Mouse (Mus musculus) heart, embryonic 11.5 days (tissue): ENCODE results near the gene Lancl1. TPM values are rescaled to one million over a fixed set of nuclear protein-coding genes. Genes with fewer than 3 reads are reported as not detected.

ENCODE experiments used
- ATAC-seq: fragments of 200-750 bp; cut with Nextera tagmentation; replicated peaks from 2 replicates; pipeline ENCODE4 v1.8.0; 2017; ENCODE audit warnings: moderate library complexity; ENCODE audit not compliant: insufficient number of reproducible peaks, low FRiP score, low TSS enrichment
- H3K27ac ChIP-seq: fragments of 300-500 bp; sonication (generic); 2 replicates; pipeline ENCODE4 v1.5.1; 2014; ENCODE audit warnings: mild to moderate bottlenecking, low read depth, low read length
- H3K27me3 ChIP-seq: fragments of 300-500 bp; sonication (generic); 2 replicates; pipeline ENCODE4 v1.6.1; 2014; ENCODE audit warnings: mild to moderate bottlenecking, low read length, mixed read lengths; ENCODE audit not compliant: control insufficient read depth, insufficient read depth
- H3K36me3 ChIP-seq: fragments of 300-500 bp; sonication (generic); 2 replicates; pipeline ENCODE4 v1.6.1; 2014; ENCODE audit warnings: mild to moderate bottlenecking, low read length, moderate library complexity, mixed read lengths; ENCODE audit not compliant: control insufficient read depth, insufficient read depth
- H3K4me1 ChIP-seq: fragments of 300-500 bp; sonication (generic); 2 replicates; pipeline ENCODE4 v1.6.1; 2014; ENCODE audit warnings: low read length; ENCODE audit not compliant: control insufficient read depth, insufficient read depth
- H3K4me2 ChIP-seq: fragments of 300-500 bp; sonication (generic); 2 replicates; pipeline ENCODE4 v1.6.1; 2014; ENCODE audit warnings: mild to moderate bottlenecking, moderate library complexity
- H3K4me3 ChIP-seq: fragments of 300-500 bp; sonication (generic); 2 replicates; pipeline ENCODE4 v1.5.1; 2014; ENCODE audit warnings: low read depth, low read length
- H3K9ac ChIP-seq: fragments of 300-500 bp; sonication (generic); 2 replicates; pipeline ENCODE4 v1.6.1; 2014; ENCODE audit warnings: mild to moderate bottlenecking, low read depth, low read length, moderate library complexity
- H3K9me3 ChIP-seq: fragments of 300-500 bp; sonication (generic); replicated peaks from 2 replicates; pipeline ENCODE4 v1.6.1; 2016; ENCODE audit warnings: low read length; ENCODE audit not compliant: control insufficient read depth
- WGBS: fragments of 180-500 bp; shearing (Covaris S2); extraction: QIAGEN DNeasy Blood & Tissue Kit; methylation state at CpG from one replicate; pipeline ENCODE4 v1.1.7; 2014; ENCODE audit not compliant: insufficient replicate concordance; 5-methylcytosine and 5-hydroxymethylcytosine counted together
- polyA plus RNA-seq: library from polyadenylated mRNA; unstranded; fragments of >200 nt; fragmentation: Nextera tagmentation; extraction: Ambion mirVana; gene quantifications from 2 replicates; pipeline ENCODE4 v1.2.1, GENCODE M21; 2014

The Lancl1 gene
- polyA plus RNA-seq, 1 experiment from 2014 or later, result 60.4 TPM

DNA sequence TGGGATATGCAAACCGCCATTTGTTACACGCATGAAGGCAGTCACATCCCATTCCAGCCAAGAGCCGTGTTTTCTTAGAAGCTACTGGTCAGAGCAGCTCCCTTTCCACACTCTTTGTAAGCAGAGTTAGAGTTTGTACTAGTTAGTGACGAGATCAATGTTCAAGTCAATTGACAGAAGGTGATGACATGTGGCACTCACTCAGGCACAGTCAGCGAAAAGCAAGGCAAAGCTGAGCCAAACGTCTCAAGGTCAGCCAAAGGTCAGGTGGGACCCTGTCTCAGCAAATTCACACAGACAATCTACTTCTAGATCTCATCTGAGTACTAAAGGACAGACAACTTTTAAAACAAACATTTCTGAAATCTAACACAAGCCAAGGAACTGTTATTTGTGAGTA, 36.4 kb downstream of the Lancl1 start:
- H3K4me1 ChIP-seq, result peaks cover 3% of the 10 kb centered on the region; the same call in 1 of the 2 replicates
- H3K9me3 ChIP-seq, result no peaks in the 10 kb centered on the region
- 54% methylated on average over 6 of the region's 6 CpGs for WGBS
- no peaks in the 10 kb centered on the region for H3K27me3 ChIP-seq
- no peak overlapping the region for H3K9ac ChIP-seq
- H3K36me3 ChIP-seq, result peaks cover 7% of the 10 kb centered on the region; the same call in 1 of the 2 replicates
- no peak overlapping the region for H3K4me2 ChIP-seq
- no peak overlapping the region for H3K4me3 ChIP-seq
- 0 out of 2 replicates have a peak, but pooled peaks have one; percentile 28 for ATAC-seq
- no peak overlapping the region for H3K27ac ChIP-seq

GRCm38 (mm10) chr1:67001367-67001766, 37.3 kb downstream of the Lancl1 start:
- H3K27ac ChIP-seq, result no peak overlapping the region
- ATAC-seq, result no peak
- WGBS, result 79% methylated on average over 1 of the region's 1 CpGs
- no peak overlapping the region for H3K4me2 ChIP-seq
- no peaks in the 10 kb centered on the region for H3K9me3 ChIP-seq
- H3K9ac ChIP-seq, result no peak overlapping the region
- H3K4me3 ChIP-seq, result no peak overlapping the region
- no peaks in the 10 kb centered on the region for H3K27me3 ChIP-seq
- peaks cover 3% of the 10 kb centered on the region; the same call in 1 of the 2 replicates for H3K4me1 ChIP-seq
- H3K36me3 ChIP-seq, result peaks cover 5% of the 10 kb centered on the region; the same call in 1 of the 2 replicates

GRCm38 (mm10) chr1:67000484-67000883, 38.2 kb downstream of the Lancl1 start:
- H3K9ac ChIP-seq, result no peak overlapping the region
- no peak overlapping the region for H3K4me2 ChIP-seq
- whole genome bisulfite sequencing, result 74% methylated on average over 3 of the region's 3 CpGs
- H3K9me3 ChIP-seq, result no peaks in the 10 kb centered on the region
- H3K36me3 ChIP-seq, result peaks cover 4% of the 10 kb centered on the region; the same call in 1 of the 2 replicates
- no peak overlapping the region for H3K4me3 ChIP-seq
- peaks cover 3% of the 10 kb centered on the region; the same call in 1 of the 2 replicates for H3K4me1 ChIP-seq
- H3K27ac ChIP-seq, result no peak overlapping the region
- no peak for ATAC-seq
- H3K27me3 ChIP-seq, result no peaks in the 10 kb centered on the region

- WGBS, result 97% methylated on average over 1 of the region's 1 CpGs
- Histone ChIP-seq H3K9ac (no peak overlapping the region), H3K4me2 (no peak overlapping the region), H3K4me1 (peaks cover 3% of the 10 kb centered on the region; the same call in 1 of the 2 replicates), H3K36me3 (no peaks in the 10 kb centered on the region), H3K4me3 (no peak overlapping the region), H3K27me3 (no peaks in the 10 kb centered on the region), H3K27ac (no peak overlapping the region), H3K9me3 (no peaks in the 10 kb centered on the region)
- ATAC-seq, result no peak
These were observed 40.1 kb downstream of the Lancl1 start for GRCm38 (mm10) chr1:66998601-66999000.

GRCm38 (mm10) chr1:66998188-66998587, 40.5 kb downstream of the Lancl1 start:
- WGBS, result 89% methylated on average over 4 of the region's 4 CpGs
- no peak overlapping the region for H3K27ac ChIP-seq
- no peak for ATAC-seq
- H3K9ac ChIP-seq, result no peak overlapping the region
- no peak overlapping the region for H3K4me3 ChIP-seq
- H3K27me3 ChIP-seq, result no peaks in the 10 kb centered on the region
- no peaks in the 10 kb centered on the region for H3K36me3 ChIP-seq
- H3K9me3 ChIP-seq, result no peaks in the 10 kb centered on the region
- peaks cover 3% of the 10 kb centered on the region; the same call in 1 of the 2 replicates for H3K4me1 ChIP-seq
- no peak overlapping the region for H3K4me2 ChIP-seq

- Histone ChIP-seq H3K9me3 (no peaks in the 10 kb centered on the region), H3K4me1 (no peaks in the 10 kb centered on the region), H3K36me3 (no peaks in the 10 kb centered on the region), H3K27ac (no peak overlapping the region), H3K27me3 (no peaks in the 10 kb centered on the region), H3K4me2 (no peak overlapping the region), H3K4me3 (no peak overlapping the region), H3K9ac (no peak overlapping the region)
- 79% methylated on average over 2 of the region's 2 CpGs for WGBS
- no peak for ATAC-seq
These were observed 41.9 kb downstream of the Lancl1 start for GRCm38 (mm10) chr1:66996819-66997218.

GRCm38 (mm10) chr1:66992764-66993163, 45.9 kb downstream of the Lancl1 start:
- Histone ChIP-seq H3K27me3 (no peaks in the 10 kb centered on the region), H3K4me1 (no peaks in the 10 kb centered on the region), H3K36me3 (no peaks in the 10 kb centered on the region), H3K9ac (no peak overlapping the region), H3K27ac (no peak overlapping the region), H3K4me3 (no peak overlapping the region), H3K4me2 (no peak overlapping the region), H3K9me3 (no peaks in the 10 kb centered on the region)
- no peak for ATAC-seq

GRCm38 (mm10) chr1:66987558-66988190, 51.0 kb downstream of the Lancl1 start:
- no peak; the same call in 1 of the 2 replicates for ATAC-seq
- Histone ChIP-seq H3K9me3 (no peaks in the 10 kb centered on the region), H3K27me3 (no peaks in the 10 kb centered on the region), H3K27ac (no peak overlapping the region), H3K4me1 (no peaks in the 10 kb centered on the region), H3K4me2 (peak overlapping the region; percentile 31), H3K36me3 (no peaks in the 10 kb centered on the region), H3K4me3 (no peak overlapping the region), H3K9ac (no peak overlapping the region)
- 44% methylated on average over 18 of the region's 18 CpGs for WGBS

DNA sequence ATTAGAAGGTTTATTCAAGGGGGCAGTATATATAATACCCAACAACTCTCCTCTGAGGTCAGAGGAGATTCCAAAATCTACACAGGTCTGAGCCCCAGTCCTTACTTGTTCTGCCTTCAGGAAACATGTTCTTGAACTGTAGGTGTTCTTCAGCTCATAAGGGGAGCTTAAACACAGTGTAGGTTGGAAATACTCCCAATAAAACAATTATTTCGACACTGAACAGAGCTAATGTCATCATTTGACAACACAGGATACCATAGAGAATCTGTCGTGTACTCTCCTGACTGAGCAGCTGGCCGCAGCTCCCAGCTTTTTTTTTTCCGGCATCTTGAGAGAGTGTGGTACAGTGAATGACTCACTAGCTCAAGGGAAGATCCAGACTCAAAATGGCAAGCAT, 52.8 kb downstream of the Lancl1 start:
- H3K4me2 ChIP-seq, result no peak overlapping the region
- H3K4me3 ChIP-seq, result no peak overlapping the region
- no peaks in the 10 kb centered on the region for H3K36me3 ChIP-seq
- H3K9ac ChIP-seq, result no peak overlapping the region
- H3K4me1 ChIP-seq, result no peaks in the 10 kb centered on the region
- H3K27ac ChIP-seq, result no peak overlapping the region
- 64% methylated on average over 4 of the region's 4 CpGs for WGBS
- no peaks in the 10 kb centered on the region for H3K27me3 ChIP-seq
- ATAC-seq, result no peak
- no peaks in the 10 kb centered on the region for H3K9me3 ChIP-seq
